Mouse (Mus musculus): Measurements from ENCODE around the gene Cwc22. TPM values are rescaled to one million over a fixed set of nuclear protein-coding genes. Genes with fewer than 3 reads are reported as not detected.

Gene Cwc22
- polyA plus RNA-seq, 1 experiment from 2014 or later: 8.8 TPM

- H3K27ac ChIP-seq (ENCODE audit: low read depth, low read length): no peak overlapping the region
- WGBS: 68% methylated on average over 2 of the region's 2 CpGs
- no peak for ATAC-seq
- no peak overlapping the region for H3K4me2 ChIP-seq (replicated peaks; ENCODE audit: low read depth)
- no peak overlapping the region for H3K4me3 ChIP-seq (ENCODE audit: low read depth, low read length)
- no peaks in the 10 kb centered on the region for H3K27me3 ChIP-seq (replicated peaks; ENCODE audit: control insufficient read depth, insufficient read depth, low read length)
- H3K9ac ChIP-seq (ENCODE audit: low read depth, low read length): no peak overlapping the region
- H3K4me1 ChIP-seq (replicated peaks; ENCODE audit: control insufficient read depth, insufficient read depth, low read length): no peaks in the 10 kb centered on the region
- no peaks in the 10 kb centered on the region for H3K9me3 ChIP-seq (ENCODE audit: control insufficient read depth)
- no peaks in the 10 kb centered on the region for H3K36me3 ChIP-seq (ENCODE audit: control insufficient read depth, insufficient read depth)
- TF ChIP-seq CTCF (IDR thresholded peaks at IDR 0.05; ENCODE audit: low read depth): no peak
Observed at GRCm38 (mm10) chr2:77985991-77986730, 40.0 kb upstream of the Cwc22 start.

DNA sequence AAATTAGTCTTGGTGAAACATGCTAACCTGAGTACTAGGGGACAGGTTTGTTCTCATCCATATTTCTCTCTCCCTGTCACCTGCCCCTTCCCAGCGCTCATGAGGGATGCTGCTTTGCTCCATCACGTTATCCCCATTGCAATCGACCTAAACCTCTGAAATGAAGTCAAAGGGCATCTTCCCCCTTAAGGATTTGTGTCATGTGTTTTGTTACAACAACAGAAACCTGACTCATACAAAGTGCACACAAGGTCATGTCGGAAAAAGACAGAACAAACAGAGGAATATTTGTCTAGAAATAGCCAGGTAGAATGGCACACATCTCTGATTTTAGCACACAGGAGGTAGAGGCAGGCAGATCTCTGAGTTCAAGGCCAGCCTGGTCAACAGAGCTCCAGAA, 38.0 kb upstream of the Cwc22 start:
- Histone ChIP-seq H3K9me3 (ENCODE audit: control insufficient read depth) (no peaks in the 10 kb centered on the region), H3K4me3 (ENCODE audit: low read depth, low read length) (no peak overlapping the region), H3K27ac (ENCODE audit: low read depth, low read length) (no peak overlapping the region), H3K27me3 (replicated peaks; ENCODE audit: control insufficient read depth, insufficient read depth, low read length) (no peaks in the 10 kb centered on the region), H3K4me2 (replicated peaks; ENCODE audit: low read depth) (no peak overlapping the region), H3K36me3 (ENCODE audit: control insufficient read depth, insufficient read depth) (no peaks in the 10 kb centered on the region), H3K4me1 (replicated peaks; ENCODE audit: control insufficient read depth, insufficient read depth, low read length) (no peaks in the 10 kb centered on the region), H3K9ac (ENCODE audit: low read depth, low read length) (no peak overlapping the region)
- ATAC-seq: no peak
- TF ChIP-seq CTCF (IDR thresholded peaks at IDR 0.05; ENCODE audit: low read depth): no peak
- WGBS: 74% methylated on average over 4 of the region's 4 CpGs

GRCm38 (mm10) chr2:77981826-77982225, 35.7 kb upstream of the Cwc22 start:
- Histone ChIP-seq H3K27ac (ENCODE audit: low read depth, low read length) (no peak overlapping the region), H3K36me3 (ENCODE audit: control insufficient read depth, insufficient read depth) (no peaks in the 10 kb centered on the region), H3K4me2 (replicated peaks; ENCODE audit: low read depth) (no peak overlapping the region), H3K4me3 (ENCODE audit: low read depth, low read length) (no peak overlapping the region), H3K9me3 (ENCODE audit: control insufficient read depth) (no peaks in the 10 kb centered on the region), H3K27me3 (replicated peaks; ENCODE audit: control insufficient read depth, insufficient read depth, low read length) (no peaks in the 10 kb centered on the region), H3K4me1 (replicated peaks; ENCODE audit: control insufficient read depth, insufficient read depth, low read length) (no peaks in the 10 kb centered on the region), H3K9ac (ENCODE audit: low read depth, low read length) (no peak overlapping the region)
- TF ChIP-seq CTCF (IDR thresholded peaks at IDR 0.05; ENCODE audit: low read depth): no peak
- WGBS: 89% methylated on average over 4 of the region's 4 CpGs
- no peak for ATAC-seq

- H3K27me3 ChIP-seq (replicated peaks; ENCODE audit: control insufficient read depth, insufficient read depth, low read length): no peaks in the 10 kb centered on the region
- H3K4me1 ChIP-seq (replicated peaks; ENCODE audit: control insufficient read depth, insufficient read depth, low read length): no peaks in the 10 kb centered on the region
- no peak for TF ChIP-seq CTCF (IDR thresholded peaks at IDR 0.05; ENCODE audit: low read depth)
- no peaks in the 10 kb centered on the region for H3K9me3 ChIP-seq (ENCODE audit: control insufficient read depth)
- H3K4me3 ChIP-seq (ENCODE audit: low read depth, low read length): no peak overlapping the region
- no peaks in the 10 kb centered on the region for H3K36me3 ChIP-seq (ENCODE audit: control insufficient read depth, insufficient read depth)
- H3K9ac ChIP-seq (ENCODE audit: low read depth, low read length): no peak overlapping the region
- no peak overlapping the region for H3K4me2 ChIP-seq (replicated peaks; ENCODE audit: low read depth)
- ATAC-seq: no peak
- WGBS: 88% methylated on average over 5 of the region's 5 CpGs
- H3K27ac ChIP-seq (ENCODE audit: low read depth, low read length): no peak overlapping the region
Observed at GRCm38 (mm10) chr2:77980696-77981095, 34.5 kb upstream of the Cwc22 start.

- Histone ChIP-seq H3K4me3 (ENCODE audit: low read depth, low read length) (no peak overlapping the region), H3K4me1 (replicated peaks; ENCODE audit: control insufficient read depth, insufficient read depth, low read length) (no peaks in the 10 kb centered on the region), H3K36me3 (ENCODE audit: control insufficient read depth, insufficient read depth) (no peaks in the 10 kb centered on the region), H3K9me3 (ENCODE audit: control insufficient read depth) (no peaks in the 10 kb centered on the region), H3K27ac (ENCODE audit: low read depth, low read length) (no peak overlapping the region), H3K27me3 (replicated peaks; ENCODE audit: control insufficient read depth, insufficient read depth, low read length) (no peaks in the 10 kb centered on the region), H3K4me2 (replicated peaks; ENCODE audit: low read depth) (no peak overlapping the region), H3K9ac (ENCODE audit: low read depth, low read length) (no peak overlapping the region)
- TF ChIP-seq CTCF (IDR thresholded peaks at IDR 0.05; ENCODE audit: low read depth): no peak
- ATAC-seq: no peak
- 98% methylated on average over 2 of the region's 2 CpGs for WGBS
Observed at GRCm38 (mm10) chr2:77979519-77979918, 33.3 kb upstream of the Cwc22 start.

GRCm38 (mm10) chr2:77979081-77979480, 32.9 kb upstream of the Cwc22 start:
- Histone ChIP-seq H3K9ac (ENCODE audit: low read depth, low read length) (no peak overlapping the region), H3K4me1 (replicated peaks; ENCODE audit: control insufficient read depth, insufficient read depth, low read length) (no peaks in the 10 kb centered on the region), H3K36me3 (ENCODE audit: control insufficient read depth, insufficient read depth) (no peaks in the 10 kb centered on the region), H3K27me3 (replicated peaks; ENCODE audit: control insufficient read depth, insufficient read depth, low read length) (no peaks in the 10 kb centered on the region), H3K4me3 (ENCODE audit: low read depth, low read length) (no peak overlapping the region), H3K4me2 (replicated peaks; ENCODE audit: low read depth) (no peak overlapping the region), H3K27ac (ENCODE audit: low read depth, low read length) (no peak overlapping the region), H3K9me3 (ENCODE audit: control insufficient read depth) (no peaks in the 10 kb centered on the region)
- ATAC-seq: no peak
- TF ChIP-seq CTCF (IDR thresholded peaks at IDR 0.05; ENCODE audit: low read depth): no peak
- 91% methylated on average over 8 of the region's 8 CpGs for WGBS

Data from intestine, postnatal 0 days (tissue).